ENCODE assay signal across 8 mouse cellular contexts in the genomic region with DNA sequence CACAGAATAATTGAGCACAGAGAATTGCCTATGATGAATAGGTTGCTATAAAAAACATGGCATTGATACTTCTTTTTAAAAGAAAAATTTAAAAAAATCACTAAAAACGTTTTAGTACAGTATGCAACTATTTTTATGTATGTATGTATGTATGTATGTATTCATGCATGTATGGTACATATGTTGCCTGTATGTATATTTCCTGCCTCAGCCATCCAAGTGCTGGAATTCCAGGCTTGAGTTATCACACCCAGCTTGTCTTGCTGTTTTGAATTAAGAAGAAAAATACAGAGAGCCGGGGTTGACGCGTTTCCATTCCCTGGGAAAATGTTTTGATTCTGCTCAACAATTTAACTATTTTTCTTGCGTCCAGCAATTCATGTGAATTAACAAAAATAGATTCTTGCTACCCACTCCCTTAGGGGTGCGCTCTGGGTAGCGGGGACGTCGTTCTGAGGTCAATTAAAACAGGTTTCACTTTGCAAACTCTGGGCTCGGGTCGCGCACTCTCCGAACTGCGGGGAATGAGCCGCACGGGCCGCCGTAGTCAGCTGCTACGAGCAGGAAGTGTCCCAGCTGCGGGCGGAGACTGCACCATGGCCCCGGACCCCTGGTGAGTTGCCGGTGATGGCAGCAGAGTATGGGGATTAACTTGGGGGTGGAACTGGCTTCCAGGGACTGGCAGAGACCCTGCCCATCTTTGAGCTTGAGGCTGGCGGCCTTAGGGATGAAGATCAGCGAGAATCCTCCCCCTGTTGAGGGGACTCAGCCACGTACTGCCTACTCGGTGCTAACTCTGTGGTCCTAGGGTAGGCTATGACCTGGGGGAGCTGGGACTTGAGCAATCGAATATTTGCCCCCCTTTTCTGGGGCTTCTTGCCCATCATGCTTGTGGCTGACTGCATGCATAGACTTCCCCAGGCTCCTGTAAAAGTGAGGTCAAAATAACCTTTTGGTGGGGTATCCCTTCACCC. TPM values are rescaled to one million over a fixed set of nuclear protein-coding genes. Genes with fewer than 3 reads are reported as not detected.
DNase-seq lines count a peak whose midpoint lies in the region; ATAC-seq lines count a peak whose summit lies in the region.

A gene (plus strand): TSS at position 289 of the 974 bp plus-strand sequence.

- peak; percentile 66 for DNase-seq in c-Kit-negative CD71-positive TER-119-positive erythroid progenitor cells, embryonic 14.5 days (ENCODE audit: low read depth, low spot score)
- peak; percentile 90 for DNase-seq in forebrain, embryonic 10.5 days (ENCODE audit: extremely low spot score, low spot score)
- peak; percentile 95 to 99 for DNase-seq in kidney, postnatal 36 days
- peak; percentile 65 for DNase-seq in telencephalon, adult 2 months (ENCODE audit: low read depth, low spot score)

- ATAC-seq in CD4-positive, CD25-positive, alpha-beta regulatory T cell, adult 4 months: peak; percentile 92
- peak; percentile 82 for ATAC-seq in heart, embryonic 16.5 days (replicated peaks; ENCODE audit: extremely low read depth, insufficient read depth, low FRiP score)
- ATAC-seq in liver, embryonic 15.5 days (ENCODE audit: insufficient read depth): peak; percentile 61; the same call in 1 of the 2 replicates
- peak; percentile 91 for ATAC-seq in neural tube, embryonic 12.5 days (ENCODE audit: low FRiP score, low read depth)

- no peaks in the 10 kb centered on the region for H3K27me3 ChIP-seq in forebrain, embryonic 10.5 days (ENCODE audit: poor library complexity, severe bottlenecking)
- no peaks in the 10 kb centered on the region for H3K27me3 ChIP-seq in heart, embryonic 16.5 days (ENCODE audit: control insufficient read depth, insufficient read depth, low read length)
- H3K27me3 ChIP-seq in liver, embryonic 15.5 days: no peaks in the 10 kb centered on the region
- H3K27me3 ChIP-seq in neural tube, embryonic 12.5 days (replicated peaks): no peaks in the 10 kb centered on the region

- H3K9me3 ChIP-seq in forebrain, embryonic 10.5 days: no peaks in the 10 kb centered on the region
- H3K9me3 ChIP-seq in heart, embryonic 16.5 days (replicated peaks; ENCODE audit: control insufficient read depth, low read length): no peaks in the 10 kb centered on the region
- H3K9me3 ChIP-seq in liver, embryonic 15.5 days (replicated peaks): no peaks in the 10 kb centered on the region
- no peaks in the 10 kb centered on the region for H3K9me3 ChIP-seq in neural tube, embryonic 12.5 days

- peak within 1 kb of the TSS; percentile 86 for H3K27ac ChIP-seq in forebrain, embryonic 10.5 days
- peak within 1 kb of the TSS; percentile 19 for H3K27ac ChIP-seq in heart, embryonic 16.5 days (ENCODE audit: low read length)
- H3K27ac ChIP-seq in liver, embryonic 15.5 days (replicated peaks): peak within 1 kb of the TSS; percentile 51; the same call in 1 of the 2 replicates
- H3K27ac ChIP-seq in neural tube, embryonic 12.5 days: no peak within 1 kb of the TSS

- H3K36me3 ChIP-seq in forebrain, embryonic 10.5 days (replicated peaks): peaks cover 12% of the 10 kb centered on the region
- H3K36me3 ChIP-seq in heart, embryonic 16.5 days (ENCODE audit: control insufficient read depth, insufficient read depth): peaks cover 9% of the 10 kb centered on the region
- no peaks in the 10 kb centered on the region; the same call in 1 of the 2 replicates for H3K36me3 ChIP-seq in liver, embryonic 15.5 days (replicated peaks)
- H3K36me3 ChIP-seq in neural tube, embryonic 12.5 days: peaks cover 6% of the 10 kb centered on the region; the same call in 1 of the 2 replicates

- under 1% methylated on average over 28 of the region's 28 CpGs for WGBS in forebrain, embryonic 10.5 days
- under 1% methylated on average over 28 of the region's 28 CpGs for WGBS in heart, embryonic 16.5 days
- WGBS in liver, embryonic 15.5 days (ENCODE audit: insufficient replicate concordance): under 1% methylated on average over 28 of the region's 28 CpGs
- under 1% methylated on average over 28 of the region's 28 CpGs for WGBS in neural tube, embryonic 12.5 days

- peak within 1 kb of the TSS; percentile 88 for H3K4me3 ChIP-seq in forebrain, embryonic 10.5 days
- peak within 1 kb of the TSS; percentile 76 for H3K4me3 ChIP-seq in heart, embryonic 16.5 days (ENCODE audit: low read length)
- H3K4me3 ChIP-seq in liver, embryonic 15.5 days (replicated peaks): peak within 1 kb of the TSS; percentile 81
- H3K4me3 ChIP-seq in neural tube, embryonic 12.5 days: peak within 1 kb of the TSS; percentile 75

- H3K4me2 ChIP-seq in heart, embryonic 16.5 days (ENCODE audit: low read depth, low read length): peak within 1 kb of the TSS; percentile 92
- peak within 1 kb of the TSS; percentile 83 for H3K4me2 ChIP-seq in liver, embryonic 15.5 days
- H3K4me2 ChIP-seq in neural tube, embryonic 12.5 days (replicated peaks): peak within 1 kb of the TSS; percentile 89

- H3K4me1 ChIP-seq in forebrain, embryonic 10.5 days: peaks cover 26% of the 10 kb centered on the region
- peaks cover 17% of the 10 kb centered on the region for H3K4me1 ChIP-seq in heart, embryonic 16.5 days (ENCODE audit: control insufficient read depth, insufficient read depth, low read length)
- peaks cover 21% of the 10 kb centered on the region for H3K4me1 ChIP-seq in liver, embryonic 15.5 days (replicated peaks)
- H3K4me1 ChIP-seq in neural tube, embryonic 12.5 days: peaks cover 11% of the 10 kb centered on the region; the same call in 1 of the 2 replicates

- H3K9ac ChIP-seq in heart, embryonic 16.5 days (ENCODE audit: low read length): peak within 1 kb of the TSS; percentile 83
- peak within 1 kb of the TSS; percentile 69 for H3K9ac ChIP-seq in liver, embryonic 15.5 days
- peak within 1 kb of the TSS; percentile 86 for H3K9ac ChIP-seq in neural tube, embryonic 12.5 days

RNA-seq across cellular contexts. Expression of the gene that starts here (rescaled TPM):
- 10 to 100 TPM; 51.2 to 57.7 TPM for polyA plus RNA-seq in CD4-positive, CD25-positive, alpha-beta regulatory T cell, adult 4 months (2017; shearing (Covaris generic))
- 46.8 and 47.2 TPM in 2 replicates for polyA plus RNA-seq in forebrain, embryonic 10.5 days (2016; fragmentation: Nextera tagmentation; extraction: Ambion mirVana)
- polyA plus RNA-seq in heart, embryonic 16.5 days (2015; fragmentation: Nextera tagmentation; extraction: Ambion mirVana): 52.3 and 58.7 TPM in 2 replicates
- polyA plus RNA-seq in liver, embryonic 15.5 days (2015; fragmentation: Nextera tagmentation; extraction: Ambion mirVana): 17.3 and 20.0 TPM in 2 replicates
- 68.0 and 69.0 TPM in 2 replicates for polyA plus RNA-seq in neural tube, embryonic 12.5 days (2016; fragmentation: Nextera tagmentation; extraction: Ambion mirVana)
